Mouse (Mus musculus) heart, postnatal 0 days (tissue): ENCODE results near the gene Ulk1.

Source experiments
- CTCF ChIP-seq: IDR thresholded peaks from 2 replicates; pipeline ENCODE4 v1.5.1; 2016; ENCODE audit warnings: antibody characterized with exemption, control low read depth, low read depth
- EP300 ChIP-seq: IDR thresholded peaks from 2 replicates; pipeline ENCODE4 v1.6.1; 2016; ENCODE audit warnings: antibody characterized with exemption, low read depth

- no peak for TF ChIP-seq CTCF
- no peak for TF ChIP-seq EP300
These were observed 15.5 kb downstream of the Ulk1 start for GRCm38 (mm10) chr5:110794363-110794762.
